Mouse (Mus musculus): ENCODE measurements around the gene Ino80b. TPM values are rescaled to one million over a fixed set of nuclear protein-coding genes. Genes with fewer than 3 reads are reported as not detected.

Ino80b gene
- 24.6 and 31.4 TPM in 2 replicates for polyA plus RNA-seq (2012; rRNA removed)

DNA sequence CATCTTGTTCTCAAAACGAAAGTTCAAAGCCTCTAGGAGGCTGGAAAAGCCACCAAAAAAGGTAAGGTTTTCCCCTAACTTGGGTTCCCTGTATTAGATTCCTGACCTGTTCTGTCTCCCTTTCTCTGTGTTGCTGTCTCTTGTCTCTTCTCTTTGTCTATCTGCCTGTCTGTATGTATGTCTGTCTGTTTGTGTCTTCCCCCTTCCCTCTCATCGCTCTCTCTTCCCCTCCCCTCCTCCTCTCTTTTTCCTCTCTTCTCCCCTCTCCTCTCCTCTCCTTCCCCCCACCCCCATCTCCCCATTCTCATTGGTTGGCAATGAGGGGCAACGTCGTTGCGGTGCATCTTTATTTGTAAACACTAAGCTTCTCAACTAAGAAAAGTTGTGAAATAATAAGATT lies at the start of gene Ino80b:
Gene Ino80b (minus strand): TSS at position 101 of the 400 bp plus-strand sequence.
- DNase-seq (ENCODE audit: extremely low spot score in 1 of 2, low spot score in 1 of 2): no peak

GRCm38 (mm10) chr6:83172240-83172920 lies 47.1 kb upstream of the Ino80b start:
- peak; percentile 72 to 82 for DNase-seq (ENCODE audit: extremely low spot score in 1 of 2, low spot score in 1 of 2)

DNA sequence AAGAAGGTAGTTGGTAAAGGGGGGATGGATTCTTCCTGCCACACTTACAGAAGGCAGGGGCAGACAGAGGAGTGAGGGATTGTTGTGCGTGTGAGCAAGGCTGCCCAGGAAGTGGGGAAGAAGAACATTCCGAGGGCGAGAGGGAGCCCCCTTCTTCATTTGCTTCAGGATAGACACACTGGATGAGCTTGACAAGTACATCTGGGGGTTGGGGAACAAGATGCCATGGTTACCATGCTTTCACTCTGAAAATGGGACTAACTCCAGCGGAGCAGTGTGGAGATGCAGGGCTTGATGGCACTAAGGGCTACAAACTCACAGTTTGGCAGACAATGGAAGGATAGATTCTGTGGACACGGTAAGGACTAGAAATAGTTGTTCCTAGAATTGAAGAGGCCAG lies 45.8 kb upstream of the Ino80b start:
- DNase-seq (ENCODE audit: extremely low spot score in 1 of 2, low spot score in 1 of 2): no peak

GRCm38 (mm10) chr6:83169872-83170271 lies 44.6 kb upstream of the Ino80b start:
- DNase-seq (ENCODE audit: extremely low spot score in 1 of 2, low spot score in 1 of 2): no peak

GRCm38 (mm10) chr6:83166243-83166630 lies 41.0 kb upstream of the Ino80b start:
- DNase-seq (ENCODE audit: extremely low spot score in 1 of 2, low spot score in 1 of 2): no peak

GRCm38 (mm10) chr6:83165607-83166242 lies 40.5 kb upstream of the Ino80b start, which contains the start of gene Dctn1:
Gene Dctn1, plus strand, starts transcription at chr6:83165920.
- peak; percentile 83 to 94 for DNase-seq (ENCODE audit: extremely low spot score in 1 of 2, low spot score in 1 of 2)

DNA sequence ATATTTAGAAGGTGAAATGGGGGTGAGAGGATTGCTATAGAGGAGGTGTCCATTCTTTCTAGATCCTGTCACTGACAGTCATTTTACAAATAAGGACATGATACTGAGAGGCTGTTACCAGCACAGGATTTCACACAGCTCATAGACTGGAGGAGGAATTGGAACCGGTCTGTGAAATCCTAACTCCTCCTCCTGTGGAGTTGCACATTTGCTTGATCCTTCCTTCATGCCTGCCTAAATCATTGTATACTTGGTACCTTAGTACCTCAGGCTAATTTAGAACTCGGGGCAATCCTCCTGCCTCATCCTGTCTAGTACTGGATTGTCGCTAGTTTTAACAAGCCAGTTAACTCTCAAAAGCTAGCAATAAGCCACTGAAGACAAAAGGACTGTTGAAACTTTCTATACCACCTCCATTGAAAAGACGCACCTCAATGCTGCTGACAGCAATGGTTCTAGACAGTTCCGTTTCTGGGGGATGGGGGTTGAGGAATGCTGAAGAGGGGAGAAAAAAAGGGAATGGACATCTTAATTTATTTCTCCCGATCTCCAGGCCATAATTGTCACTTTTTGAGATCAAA lies 39.9 kb upstream of the Ino80b start:
- no peak for DNase-seq (ENCODE audit: extremely low spot score in 1 of 2, low spot score in 1 of 2)

DNA sequence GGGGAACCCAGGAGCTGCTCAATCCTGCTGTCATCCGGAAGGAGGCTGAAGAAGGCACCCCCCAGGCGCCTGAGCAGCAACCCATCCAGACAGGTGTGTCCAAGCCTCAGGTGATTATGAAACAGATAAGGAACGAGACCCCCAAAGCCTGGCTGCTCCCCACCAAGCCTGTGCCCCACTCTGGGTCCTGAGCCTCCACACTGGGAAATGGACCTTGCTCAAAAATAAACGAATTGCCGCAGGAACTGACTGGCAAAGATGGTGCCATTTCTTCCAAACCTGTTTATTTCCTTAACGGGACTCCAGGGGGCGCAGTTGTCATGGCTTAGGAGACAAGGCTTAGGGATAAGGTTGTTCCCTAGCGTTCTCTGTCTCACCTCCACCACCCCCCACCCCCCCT lies 37.5 kb upstream of the Ino80b start:
- peak in 1 of 2 experiments; percentile 80 for DNase-seq (ENCODE audit: extremely low spot score in 1 of 2, low spot score in 1 of 2)

DNA sequence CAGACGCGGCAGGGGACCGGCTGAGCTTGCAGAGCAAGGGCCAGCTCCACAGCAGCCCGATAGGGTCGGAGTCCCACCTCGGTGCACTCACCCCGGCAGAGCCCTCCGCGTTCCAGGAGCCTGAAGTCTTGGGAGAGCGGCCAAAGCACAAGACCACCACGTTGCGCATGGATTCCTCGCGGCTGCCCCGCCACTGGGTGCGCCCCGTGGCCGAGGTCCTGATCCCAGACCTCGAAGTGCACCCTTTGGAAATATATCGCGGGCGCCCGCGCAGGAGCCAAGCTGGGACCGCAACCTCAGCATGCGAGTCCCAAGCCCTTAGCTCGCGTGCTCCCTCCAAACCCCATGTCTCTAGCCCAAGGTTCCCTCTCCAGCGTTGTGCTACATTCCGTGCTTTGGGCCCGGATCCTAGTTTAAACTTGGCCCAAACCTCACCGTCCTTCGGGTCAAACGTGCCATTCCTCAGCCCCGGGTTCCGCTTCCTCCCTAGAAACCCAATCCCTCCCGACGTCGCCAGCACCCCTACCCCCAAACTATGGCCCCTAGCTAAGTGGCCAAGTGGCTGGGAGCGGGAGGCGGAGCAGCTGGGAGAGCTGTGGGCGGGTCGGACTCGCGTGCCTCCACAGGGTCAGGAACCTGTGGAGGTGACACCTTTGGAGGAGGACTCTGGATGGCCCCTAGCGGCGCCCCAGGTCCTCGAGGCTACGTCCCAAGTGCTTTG lies 36.9 kb upstream of the Ino80b start:
- DNase-seq (ENCODE audit: extremely low spot score in 1 of 2, low spot score in 1 of 2): no peak

- no peak for DNase-seq (ENCODE audit: extremely low spot score in 1 of 2, low spot score in 1 of 2)
These were observed 36.2 kb upstream of the Ino80b start for GRCm38 (mm10) chr6:83161442-83161841.

GRCm38 (mm10) chr6:83159456-83159855 lies 34.2 kb upstream of the Ino80b start:
- DNase-seq (ENCODE audit: extremely low spot score in 1 of 2, low spot score in 1 of 2): peak in 1 of 2 experiments; percentile 43

GRCm38 (mm10) chr6:83156259-83156684 lies 31.0 kb upstream of the Ino80b start, which contains the start of the genes Wdr54 and 1700003E16Rik:
Gene Wdr54, minus strand, starts transcription at chr6:83156397.
Gene 1700003E16Rik, plus strand, starts transcription at chr6:83156404.
- peak; percentile 57 to 78 for DNase-seq (ENCODE audit: extremely low spot score in 1 of 2, low spot score in 1 of 2)

- peak in 1 of 2 experiments; percentile 54 for DNase-seq (ENCODE audit: extremely low spot score in 1 of 2, low spot score in 1 of 2)
These were observed 30.5 kb upstream of the Ino80b start for GRCm38 (mm10) chr6:83155552-83156238.

DNA sequence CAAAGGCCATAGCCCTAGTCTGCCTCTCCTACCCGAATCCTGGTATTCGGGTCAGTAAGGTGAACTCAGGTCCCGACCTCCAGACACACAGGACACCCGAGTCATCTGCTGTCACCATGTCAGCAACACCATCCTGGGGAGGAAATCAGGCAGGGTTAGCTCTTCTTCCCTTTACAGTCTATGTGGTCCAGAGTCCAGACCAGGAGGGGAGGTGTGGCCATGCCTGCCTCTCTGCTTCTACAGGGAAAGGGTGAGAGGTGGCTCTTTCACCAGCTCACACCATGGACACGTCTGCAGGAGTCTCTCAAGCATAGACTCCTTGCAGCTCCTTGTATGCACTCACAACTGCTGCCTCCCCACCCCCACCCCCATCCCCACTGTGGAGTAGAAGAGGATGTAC lies 28.3 kb upstream of the Ino80b start:
- no peak for DNase-seq (ENCODE audit: extremely low spot score in 1 of 2, low spot score in 1 of 2)

DNA sequence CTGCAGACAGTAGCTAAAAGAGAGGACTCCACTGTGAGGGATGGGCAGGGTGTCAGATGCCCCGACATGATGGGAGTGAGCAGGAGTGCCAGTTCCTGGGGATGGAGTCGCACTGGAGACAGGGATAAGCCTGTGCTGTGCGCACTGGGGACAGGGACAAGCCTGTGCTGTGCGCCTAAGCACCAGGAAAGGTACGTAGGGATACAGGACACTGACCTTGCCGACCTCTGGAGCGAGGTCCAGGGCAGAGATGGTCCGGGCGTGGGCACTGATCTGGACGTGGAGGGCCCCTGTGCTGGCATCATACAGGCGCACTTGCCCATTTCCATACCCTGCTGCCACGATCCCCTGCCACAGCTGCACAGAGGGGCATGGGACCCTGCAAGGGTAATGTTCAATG lies 27.8 kb upstream of the Ino80b start:
- DNase-seq (ENCODE audit: extremely low spot score in 1 of 2, low spot score in 1 of 2): no peak

GRCm38 (mm10) chr6:83151721-83152120 lies 26.5 kb upstream of the Ino80b start:
- no peak for DNase-seq (ENCODE audit: extremely low spot score in 1 of 2, low spot score in 1 of 2)

GRCm38 (mm10) chr6:83147280-83147679 lies 22.0 kb upstream of the Ino80b start:
- DNase-seq (ENCODE audit: extremely low spot score in 1 of 2, low spot score in 1 of 2): no peak

DNA sequence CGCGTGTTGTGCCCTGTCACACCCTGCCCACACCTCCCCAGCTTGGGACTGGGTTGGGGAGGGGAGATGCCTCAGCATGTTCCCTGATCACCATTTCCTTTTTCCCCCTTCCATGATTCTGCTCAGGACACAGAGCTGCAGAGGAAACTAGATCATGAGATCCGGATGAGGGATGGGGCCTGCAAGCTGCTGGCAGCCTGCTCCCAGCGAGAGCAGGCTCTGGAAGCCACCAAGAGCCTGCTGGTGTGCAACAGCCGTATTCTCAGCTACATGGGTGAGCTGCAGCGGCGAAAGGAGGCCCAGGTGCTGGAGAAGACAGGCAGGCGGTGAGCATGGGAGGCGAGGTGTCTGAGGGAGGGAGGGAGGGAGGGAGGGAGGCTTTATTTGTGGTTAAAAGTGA lies 20.6 kb upstream of the Ino80b start:
- DNase-seq (ENCODE audit: extremely low spot score in 1 of 2, low spot score in 1 of 2): no peak

DNA sequence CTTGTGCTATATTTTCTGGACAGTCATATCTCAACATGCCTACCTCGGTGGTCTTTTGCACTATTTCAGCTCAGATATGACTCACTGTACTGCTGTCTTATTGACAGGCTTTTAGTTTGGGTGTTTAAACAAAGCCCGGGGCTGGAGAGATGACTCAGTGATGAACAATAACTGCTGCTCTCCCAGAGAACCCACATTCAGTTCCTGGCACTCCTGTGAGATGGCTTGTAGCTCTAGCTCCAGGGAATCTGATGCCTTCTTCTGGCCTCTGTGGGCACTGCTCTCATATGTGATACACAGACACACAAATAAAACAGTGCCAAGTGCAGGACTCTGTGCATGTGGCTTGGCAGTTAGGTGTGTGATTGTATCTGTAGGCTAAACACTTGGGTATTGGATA lies 20.0 kb upstream of the Ino80b start:
- DNase-seq (ENCODE audit: extremely low spot score in 1 of 2, low spot score in 1 of 2): peak in 1 of 2 experiments; percentile 53

DNA sequence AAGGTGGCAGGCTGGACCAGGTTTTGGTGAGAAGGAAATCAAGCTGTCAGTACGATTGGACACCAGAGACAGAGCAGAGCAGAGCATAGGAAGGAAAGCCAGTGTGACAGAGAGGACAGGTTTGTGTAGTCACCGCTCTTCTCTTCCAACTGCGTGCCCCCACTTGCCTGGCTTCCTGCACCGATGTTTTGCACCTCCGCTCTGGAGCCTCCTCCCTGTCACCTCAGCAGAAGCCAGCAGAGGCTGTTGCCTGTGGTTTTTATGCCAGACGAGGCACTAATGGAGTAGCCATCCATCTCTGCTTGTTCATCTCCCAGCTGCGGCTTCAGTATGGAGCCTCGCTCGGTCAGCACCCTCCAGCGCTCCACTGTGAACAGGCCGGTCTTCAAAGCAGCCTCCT lies 17.7 kb upstream of the Ino80b start:
- peak in 1 of 2 experiments; percentile 69 for DNase-seq (ENCODE audit: extremely low spot score in 1 of 2, low spot score in 1 of 2)

Data from frontal cortex, adult 2 months (tissue).